ENCODE assay signal across 14 mouse cellular contexts in the genomic region with DNA sequence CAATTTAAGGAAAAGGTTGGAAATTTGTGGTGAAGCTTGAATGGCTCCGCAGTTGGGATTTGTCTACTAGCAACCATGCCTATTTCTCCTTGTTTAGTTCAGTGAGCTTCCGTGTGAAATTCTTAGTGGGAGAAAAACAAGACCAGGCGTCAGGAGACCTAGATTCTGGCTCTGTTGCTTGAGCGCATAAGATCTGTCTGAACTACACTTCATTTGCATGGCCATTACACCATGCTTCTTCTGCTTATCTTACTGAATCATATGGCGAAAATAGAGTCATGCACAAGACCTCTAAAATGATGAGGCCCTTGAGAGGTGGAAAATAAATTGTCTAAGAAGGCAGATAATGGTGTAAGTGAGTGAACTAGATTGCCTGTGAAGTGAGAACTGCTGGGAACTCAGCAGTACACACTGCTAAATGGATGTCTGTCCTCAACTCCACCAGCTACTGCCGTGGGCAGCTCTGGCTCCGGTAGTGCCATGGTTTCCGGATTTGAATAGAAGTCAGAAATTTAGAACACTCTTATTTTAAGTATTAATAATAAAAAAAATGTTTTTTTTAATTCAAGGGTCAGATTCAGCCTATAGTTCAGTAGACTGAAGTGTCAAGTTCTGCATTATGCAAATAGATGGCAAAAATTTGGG. TPM values are rescaled to one million over a fixed set of nuclear protein-coding genes. Genes with fewer than 3 reads are reported as not detected.
DNase-seq lines count a peak whose midpoint lies in the region; ATAC-seq and TF ChIP-seq lines count a peak whose summit lies in the region.
"Had no signal": no experiment of that assay in that cellular context is flagged by ENCODE, and none has a peak within 500 bp of the region (broad histone marks: within the 10 kb centered on the region; RNA-seq: fewer than 3 reads in every experiment).

No protein-coding gene starts in this region.

- TF ChIP-seq EP300 in lung, postnatal 0 days (IDR thresholded peaks at IDR 0.05), result no peak

- H3K36me3 ChIP-seq in heart, embryonic 10.5 days, result no peaks in the 10 kb centered on the region
- 0 out of 2 replicates have a peak, but pooled peaks cover 5% of the 10 kb centered on the region for H3K36me3 ChIP-seq in lung, embryonic 14.5 days (ENCODE audit: insufficient read depth)
- H3K36me3 ChIP-seq in lung, postnatal 0 days (ENCODE audit: insufficient read depth, low read length), result no peaks in the 10 kb centered on the region
- H3K36me3 ChIP-seq in embryonic facial prominence, embryonic 13.5 days, result no peaks in the 10 kb centered on the region
- H3K36me3 ChIP-seq in liver, embryonic 16.5 days (ENCODE audit: control insufficient read depth, insufficient read depth), result no peaks in the 10 kb centered on the region

- H3K9ac ChIP-seq in lung, embryonic 14.5 days, result no peak overlapping the region
- no peak overlapping the region for H3K9ac ChIP-seq in lung, postnatal 0 days (replicated peaks; ENCODE audit: low read depth)
- no peak overlapping the region for H3K9ac ChIP-seq in embryonic facial prominence, embryonic 13.5 days
- 0 out of 2 replicates have a peak overlapping the region, but pooled peaks have one; percentile 3 for H3K9ac ChIP-seq in liver, embryonic 16.5 days (ENCODE audit: low read depth, low read length)

- 88% methylated on average over 8 of the region's 8 CpGs for WGBS in heart, embryonic 10.5 days
- WGBS in lung, embryonic 14.5 days, result 87% methylated on average over 8 of the region's 8 CpGs
- WGBS in lung, postnatal 0 days, result 89% methylated on average over 8 of the region's 8 CpGs
- WGBS in embryonic facial prominence, embryonic 13.5 days, result 91% methylated on average over 8 of the region's 8 CpGs
- WGBS in liver, embryonic 16.5 days (ENCODE audit: insufficient replicate concordance), result 55% methylated on average over 8 of the region's 8 CpGs

- H3K9me3 ChIP-seq in heart, embryonic 10.5 days, result no peaks in the 10 kb centered on the region
- H3K9me3 ChIP-seq in lung, embryonic 14.5 days (ENCODE audit: low read depth, low read length), result no peaks in the 10 kb centered on the region
- no peaks in the 10 kb centered on the region for H3K9me3 ChIP-seq in lung, postnatal 0 days (ENCODE audit: low read length)
- no peaks in the 10 kb centered on the region for H3K9me3 ChIP-seq in embryonic facial prominence, embryonic 13.5 days
- no peaks in the 10 kb centered on the region for H3K9me3 ChIP-seq in liver, embryonic 16.5 days (replicated peaks; ENCODE audit: control insufficient read depth, low read length)

- no peak overlapping the region for H3K4me3 ChIP-seq in heart, embryonic 10.5 days
- no peak overlapping the region for H3K4me3 ChIP-seq in lung, embryonic 14.5 days (ENCODE audit: low read depth, low read length)
- H3K4me3 ChIP-seq in lung, postnatal 0 days (ENCODE audit: low read depth, low read length), result no peak overlapping the region
- H3K4me3 ChIP-seq in embryonic facial prominence, embryonic 13.5 days, result no peak overlapping the region
- H3K4me3 ChIP-seq in liver, embryonic 16.5 days (ENCODE audit: low read depth, low read length), result no peak overlapping the region

- intact Hi-C loops in left cerebral cortex, postnatal 4 days (cut with DNase I), result no loop called here

- no peaks in the 10 kb centered on the region for H3K27me3 ChIP-seq in heart, embryonic 10.5 days (ENCODE audit: insufficient read depth, poor library complexity, severe bottlenecking)
- H3K27me3 ChIP-seq in lung, embryonic 14.5 days (ENCODE audit: insufficient read depth, low read length), result no peaks in the 10 kb centered on the region
- no peaks in the 10 kb centered on the region for H3K27me3 ChIP-seq in lung, postnatal 0 days (replicated peaks; ENCODE audit: insufficient read depth, low read length)
- no peaks in the 10 kb centered on the region for H3K27me3 ChIP-seq in embryonic facial prominence, embryonic 13.5 days
- no peaks in the 10 kb centered on the region for H3K27me3 ChIP-seq in liver, embryonic 16.5 days (ENCODE audit: control insufficient read depth, insufficient read depth, low read depth, low read length)

- peak; percentile 52 for DNase-seq in heart, embryonic 10.5 days (ENCODE audit: low spot score)
- DNase-seq in heart, postnatal 4 days, result no peak
- no peak for DNase-seq in lung, embryonic 14.5 days
- DNase-seq in lung, postnatal 0 days (ENCODE audit: low spot score), result no peak
- no peak for DNase-seq in urinary bladder, postnatal 25 days (ENCODE audit: low spot score)
- DNase-seq in left cerebral cortex, postnatal 4 days, result no peak
- DNase-seq: layer of hippocampus, adult 9-11 months; lung, postnatal 14 days had no signal

- H3K4me2 ChIP-seq in lung, embryonic 14.5 days, result no peak overlapping the region
- no peak overlapping the region for H3K4me2 ChIP-seq in lung, postnatal 0 days (replicated peaks; ENCODE audit: low read depth, low read length)
- peak overlapping the region; percentile 68; the same call in 1 of the 2 replicates for H3K4me2 ChIP-seq in embryonic facial prominence, embryonic 13.5 days
- H3K4me2 ChIP-seq in liver, embryonic 16.5 days (ENCODE audit: low read depth, low read length), result peak overlapping the region; percentile 81

- ATAC-seq in lung, embryonic 14.5 days (ENCODE audit: insufficient read depth), result no peak
- no peak for ATAC-seq in lung, postnatal 0 days
- ATAC-seq in embryonic facial prominence, embryonic 13.5 days (ENCODE audit: insufficient number of reproducible peaks, insufficient read depth, low FRiP score, low TSS enrichment, low read depth), result no peak
- ATAC-seq in liver, embryonic 16.5 days (ENCODE audit: low read depth), result no peak

- H3K27ac ChIP-seq in heart, embryonic 10.5 days, result peak overlapping the region; percentile 100; the same call in 1 of the 2 replicates
- H3K27ac ChIP-seq in lung, embryonic 14.5 days (ENCODE audit: low read depth), result peak overlapping the region; percentile 100
- H3K27ac ChIP-seq in lung, postnatal 0 days (ENCODE audit: low read length), result no peak overlapping the region; the same call in 1 of the 2 replicates
- no peak overlapping the region for H3K27ac ChIP-seq in embryonic facial prominence, embryonic 13.5 days
- H3K27ac ChIP-seq in liver, embryonic 16.5 days (ENCODE audit: low read length), result peak overlapping the region; percentile 88

- no peak for TF ChIP-seq CTCF in lung, embryonic 14.5 days (IDR thresholded peaks at IDR 0.05; ENCODE audit: low read depth)
- no peak for TF ChIP-seq CTCF in lung, postnatal 0 days (IDR thresholded peaks at IDR 0.05)

- H3K4me1 ChIP-seq in heart, embryonic 10.5 days, result peaks cover 47% of the 10 kb centered on the region
- peaks cover 11% of the 10 kb centered on the region; the same call in 1 of the 2 replicates for H3K4me1 ChIP-seq in lung, embryonic 14.5 days (ENCODE audit: insufficient read depth)
- H3K4me1 ChIP-seq in lung, postnatal 0 days (ENCODE audit: insufficient read depth, low read depth, low read length), result no peaks in the 10 kb centered on the region; the same call in 1 of the 2 replicates
- H3K4me1 ChIP-seq in embryonic facial prominence, embryonic 13.5 days, result peaks cover 31% of the 10 kb centered on the region
- peaks cover 63% of the 10 kb centered on the region for H3K4me1 ChIP-seq in liver, embryonic 16.5 days (ENCODE audit: control insufficient read depth, low read depth, low read length)

RNA-seq across cellular contexts. Expression of gene Zfp219, which starts 1.2 kb away (rescaled TPM):
- 21.5 and 31.1 TPM in 2 replicates for polyA plus RNA-seq in heart, embryonic 10.5 days (2016; fragmentation: Nextera tagmentation; extraction: Ambion mirVana)
- total RNA-seq in heart, postnatal 4 days (2021), result 10 to 100 TPM; 37.5 to 42.0 TPM
- polyA plus RNA-seq in lung, embryonic 14.5 days (2014; fragmentation: Nextera tagmentation; extraction: Ambion mirVana), result 25.8 and 28.3 TPM in 2 replicates
- 23.0 and 24.1 TPM in 2 replicates for polyA plus RNA-seq in lung, postnatal 0 days (2015; fragmentation: Nextera tagmentation; extraction: Ambion mirVana)
- polyA plus RNA-seq in embryonic facial prominence, embryonic 13.5 days (2015; fragmentation: Nextera tagmentation; extraction: Ambion mirVana), result 31.1 and 36.0 TPM in 2 replicates
- 7.4 and 8.9 TPM in 2 replicates for polyA plus RNA-seq in liver, embryonic 16.5 days (2015; fragmentation: Nextera tagmentation; extraction: Ambion mirVana)
- total RNA-seq in left cerebral cortex, postnatal 4 days (2021), result 10 to 100 TPM; 32.3 to 36.7 TPM

RNA-seq across cellular contexts. Expression of gene Tmem253, which starts 6.2 kb away (rescaled TPM):
- 0.27 and 0.57 TPM in 2 replicates for polyA plus RNA-seq in heart, embryonic 10.5 days (2016; fragmentation: Nextera tagmentation; extraction: Ambion mirVana)
- total RNA-seq in heart, postnatal 4 days (2021), result 1 to 10 TPM; 1.4 to 1.8 TPM
- polyA plus RNA-seq in lung, embryonic 14.5 days (2014; fragmentation: Nextera tagmentation; extraction: Ambion mirVana), result 0.35 and 0.74 TPM in 2 replicates
- 0.66 and 0.96 TPM in 2 replicates for polyA plus RNA-seq in lung, postnatal 0 days (2015; fragmentation: Nextera tagmentation; extraction: Ambion mirVana)
- polyA plus RNA-seq in embryonic facial prominence, embryonic 13.5 days (2015; fragmentation: Nextera tagmentation; extraction: Ambion mirVana), result 0.44 and 1.1 TPM in 2 replicates
- polyA plus RNA-seq in liver, embryonic 16.5 days (2015; fragmentation: Nextera tagmentation; extraction: Ambion mirVana), result 0.15 and 0.28 TPM in 2 replicates
- total RNA-seq in left cerebral cortex, postnatal 4 days (2021), result under 1 TPM in 1 of 2 experiments, not detected in 1; 0.38 TPM
- polyA plus RNA-seq: erythroblast, embryonic 14.5 days had no signal

RNA-seq across cellular contexts. Expression of gene Olfr221, which starts 20.6 kb away (rescaled TPM):
- polyA plus RNA-seq in heart, embryonic 10.5 days (2016; fragmentation: Nextera tagmentation; extraction: Ambion mirVana), result not detected in 2 replicates
- not detected for total RNA-seq in heart, postnatal 4 days (2021)
- polyA plus RNA-seq in lung, embryonic 14.5 days (2014; fragmentation: Nextera tagmentation; extraction: Ambion mirVana), result not detected in 2 replicates
- 0.08 TPM in 1 of 2 replicates, not detected in the other for polyA plus RNA-seq in lung, postnatal 0 days (2015; fragmentation: Nextera tagmentation; extraction: Ambion mirVana)
- not detected in 2 replicates for polyA plus RNA-seq in embryonic facial prominence, embryonic 13.5 days (2015; fragmentation: Nextera tagmentation; extraction: Ambion mirVana)
- polyA plus RNA-seq in liver, embryonic 16.5 days (2015; fragmentation: Nextera tagmentation; extraction: Ambion mirVana), result not detected in 2 replicates
- not detected for total RNA-seq in left cerebral cortex, postnatal 4 days (2021)
- polyA plus RNA-seq: C2C12; erythroblast, embryonic 14.5 days; heart, embryonic 16.5 days; neural tube, embryonic 11.5 days had no signal

RNA-seq across cellular contexts. Expression of gene Arhgef40, which starts 37.2 kb away (rescaled TPM):
- 72.3 and 86.4 TPM in 2 replicates for polyA plus RNA-seq in heart, embryonic 10.5 days (2016; fragmentation: Nextera tagmentation; extraction: Ambion mirVana)
- total RNA-seq in heart, postnatal 4 days (2021), result 10 to 100 TPM; 64.6 to 65.6 TPM
- polyA plus RNA-seq in lung, embryonic 14.5 days (2014; fragmentation: Nextera tagmentation; extraction: Ambion mirVana), result 96.8 and 108 TPM in 2 replicates
- polyA plus RNA-seq in lung, postnatal 0 days (2015; fragmentation: Nextera tagmentation; extraction: Ambion mirVana), result 46.3 and 56.6 TPM in 2 replicates
- polyA plus RNA-seq in embryonic facial prominence, embryonic 13.5 days (2015; fragmentation: Nextera tagmentation; extraction: Ambion mirVana), result 165 and 167 TPM in 2 replicates
- 12.5 and 14.6 TPM in 2 replicates for polyA plus RNA-seq in liver, embryonic 16.5 days (2015; fragmentation: Nextera tagmentation; extraction: Ambion mirVana)
- total RNA-seq in left cerebral cortex, postnatal 4 days (2021), result 10 to 100 TPM; 59.8 to 68.1 TPM

Comparison
In these comparisons a context has a peak if more than half of its experiments do, and no peak if none do; other contexts are left out.
1. H3K27ac ChIP-seq: peak in heart, embryonic 10.5 days (single experiment), lung, embryonic 14.5 days (single experiment) and liver, embryonic 16.5 days (single experiment); none in lung, postnatal 0 days (single experiment) and embryonic facial prominence, embryonic 13.5 days (single experiment).
2. H3K4me2 ChIP-seq: peak in embryonic facial prominence, embryonic 13.5 days (single experiment) and liver, embryonic 16.5 days (single experiment); none in lung, embryonic 14.5 days (single experiment) and lung, postnatal 0 days (single experiment).